Mouse (Mus musculus): ENCODE measurements at regions not wholly inside any gene's neighbourhood (a gene's known extent, or its start where the extent isn't known, plus 50 kb on each side); places are given as distances from the start of the nearest gene placed in this dataset.
A peak's percentile ranks its signal among the peaks of the same experiment; 100 is the strongest.

DNA sequence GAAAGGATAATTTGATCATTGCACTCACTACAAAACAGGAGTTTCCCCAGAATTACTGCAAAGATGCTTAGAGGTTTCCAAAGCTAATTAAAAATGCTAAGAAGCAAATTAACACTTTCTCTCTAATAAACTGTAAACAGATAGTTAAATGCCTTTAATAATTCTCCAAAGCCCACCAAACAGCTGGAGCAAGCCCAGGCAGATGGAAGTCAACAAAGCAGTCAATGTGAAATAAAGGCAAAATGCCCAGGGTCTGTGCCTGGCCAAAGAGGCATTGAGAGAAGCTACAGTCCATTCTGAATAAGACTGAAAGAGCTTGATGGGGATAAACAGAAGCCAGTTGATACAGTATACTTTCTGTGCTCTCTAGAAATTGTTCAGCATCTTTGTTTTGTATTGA lies 215.6 kb upstream of the Lrfn5 start:
- Histone ChIP-seq H3K4me2 (no peak overlapping the region), H3K4me1 (no peaks in the 10 kb centered on the region), H3K27me3 (no peaks in the 10 kb centered on the region), H3K9ac (no peak overlapping the region), H3K4me3 (replicated peaks) (no peak overlapping the region), H3K9me3 (replicated peaks) (no peaks in the 10 kb centered on the region), H3K36me3 (no peaks in the 10 kb centered on the region), H3K27ac (no peak overlapping the region)
- no peak for ATAC-seq (replicated peaks; ENCODE audit: low FRiP score)

GRCm38 (mm10) chr12:61322114-61322513 lies 200.8 kb upstream of the Lrfn5 start:
- no peak overlapping the region for H3K4me2 ChIP-seq
- no peaks in the 10 kb centered on the region for H3K4me1 ChIP-seq
- no peak overlapping the region for H3K9ac ChIP-seq
- WGBS, result 92% methylated on average over 1 of the region's 1 CpGs
- no peaks in the 10 kb centered on the region for H3K9me3 ChIP-seq (replicated peaks)
- no peak overlapping the region for H3K27ac ChIP-seq
- no peak overlapping the region for H3K4me3 ChIP-seq (replicated peaks)
- no peak for ATAC-seq (replicated peaks; ENCODE audit: low FRiP score)
- no peaks in the 10 kb centered on the region for H3K36me3 ChIP-seq
- H3K27me3 ChIP-seq, result no peaks in the 10 kb centered on the region

DNA sequence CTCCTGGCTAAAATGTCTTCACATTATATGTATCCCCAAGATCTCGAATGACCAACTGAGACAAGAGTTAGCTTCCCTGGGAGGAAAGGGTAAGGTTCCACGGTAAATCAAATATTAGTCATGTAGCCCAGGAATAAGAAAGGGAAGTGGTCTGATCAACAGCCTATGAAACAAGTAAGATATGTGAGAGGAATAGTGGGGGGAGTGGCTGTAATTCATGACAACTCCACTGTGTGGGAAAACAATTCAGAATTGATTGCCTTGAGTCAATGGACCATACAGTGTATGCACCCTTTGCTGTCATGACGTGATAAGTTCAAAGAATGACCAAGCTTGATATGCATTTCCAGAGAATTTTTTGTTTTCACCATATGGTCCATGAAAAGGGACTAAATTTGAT lies 190.8 kb upstream of the Lrfn5 start:
- 35% methylated on average over 3 of the region's 3 CpGs for WGBS
- H3K9ac ChIP-seq, result no peak overlapping the region
- ATAC-seq (replicated peaks; ENCODE audit: low FRiP score), result peak; percentile 87
- no peaks in the 10 kb centered on the region for H3K4me1 ChIP-seq
- H3K27ac ChIP-seq, result no peak overlapping the region
- no peak overlapping the region for H3K4me3 ChIP-seq (replicated peaks)
- H3K27me3 ChIP-seq, result no peaks in the 10 kb centered on the region
- H3K36me3 ChIP-seq, result no peaks in the 10 kb centered on the region
- no peak overlapping the region for H3K4me2 ChIP-seq
- no peaks in the 10 kb centered on the region for H3K9me3 ChIP-seq (replicated peaks)
